Mouse (Mus musculus): Measurements from ENCODE around the gene Spef2. TPM values are rescaled to one million over a fixed set of nuclear protein-coding genes. Genes with fewer than 3 reads are reported as not detected.

Spef2 gene
- total RNA-seq (2023): 1.3 TPM

DNA sequence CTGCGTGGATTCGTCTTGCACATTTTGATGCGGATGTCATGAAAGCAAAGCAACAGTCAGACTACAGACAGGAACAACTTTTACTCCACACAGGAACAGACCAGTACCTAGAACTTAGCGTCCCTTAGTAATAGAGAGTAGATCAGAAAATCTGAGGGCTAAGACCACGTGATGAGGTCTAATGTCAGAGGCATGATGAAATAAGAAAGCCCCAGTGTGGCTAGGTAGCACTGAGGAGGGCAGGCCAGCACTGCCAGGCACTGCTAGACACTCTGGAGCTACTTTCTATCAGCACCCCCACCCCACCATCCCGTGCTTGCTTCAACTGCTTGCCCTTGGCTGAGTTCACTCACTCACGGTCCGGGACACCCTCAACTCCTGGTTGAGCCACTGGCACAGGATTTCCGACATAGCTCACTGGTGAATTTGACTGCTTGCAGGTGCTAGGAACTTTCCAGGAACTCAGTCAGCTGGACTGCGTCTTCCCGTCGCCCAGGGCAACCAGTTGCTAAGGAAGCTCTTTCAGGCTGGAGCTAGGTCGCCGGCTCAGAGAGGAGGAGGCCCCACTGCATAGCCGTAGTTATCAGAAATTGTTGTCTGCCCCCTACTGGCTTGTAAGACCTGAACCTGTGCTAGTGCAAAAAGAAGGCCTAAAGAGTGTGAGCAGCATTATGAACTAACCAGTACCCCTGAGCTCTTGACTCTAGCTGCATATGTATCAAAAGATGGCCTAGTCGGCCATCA lies at the start of gene Spef2:
TSS of gene Spef2 (minus strand) at position 510 of the 744 bp plus-strand sequence.

GRCm38 (mm10) chr15:9530076-9530475 lies 218.6 kb downstream of the Spef2 start, which contains the start of gene Il7r:
Gene Il7r (minus strand): TSS chr15:9530176.

Other genes starting within 250 kb of the Spef2 start
- gene Il7r, start 218.7 kb downstream of the Spef2 start, total RNA-seq (2023): 282 TPM